Mouse (Mus musculus): ENCODE results near the gene Pip5kl1.

Gene Pip5kl1

DNA sequence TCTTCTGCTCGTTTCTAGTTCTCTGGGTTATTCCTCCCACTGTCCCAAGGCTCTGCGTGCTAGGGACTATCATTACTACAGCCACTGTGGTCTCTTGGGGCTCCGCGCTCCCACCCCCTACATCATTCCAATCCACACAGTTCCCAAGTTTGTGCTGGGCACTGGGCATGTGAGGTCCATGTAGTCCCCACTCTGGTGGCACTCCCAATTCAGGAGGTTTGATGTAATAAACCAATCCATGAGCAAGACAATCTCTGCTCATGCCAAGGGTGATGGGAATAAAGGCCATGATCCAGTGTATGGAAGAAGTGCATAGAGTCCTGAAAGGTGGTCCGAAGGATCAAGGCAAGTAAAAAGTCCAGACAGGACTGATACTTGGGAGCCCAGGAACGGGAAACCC is at the start of gene Pip5kl1:
Gene Pip5kl1, plus strand, starts transcription at position 301 of the 400 bp plus-strand sequence.
- DNase-seq (ENCODE audit: low spot score) = no peak

DNA sequence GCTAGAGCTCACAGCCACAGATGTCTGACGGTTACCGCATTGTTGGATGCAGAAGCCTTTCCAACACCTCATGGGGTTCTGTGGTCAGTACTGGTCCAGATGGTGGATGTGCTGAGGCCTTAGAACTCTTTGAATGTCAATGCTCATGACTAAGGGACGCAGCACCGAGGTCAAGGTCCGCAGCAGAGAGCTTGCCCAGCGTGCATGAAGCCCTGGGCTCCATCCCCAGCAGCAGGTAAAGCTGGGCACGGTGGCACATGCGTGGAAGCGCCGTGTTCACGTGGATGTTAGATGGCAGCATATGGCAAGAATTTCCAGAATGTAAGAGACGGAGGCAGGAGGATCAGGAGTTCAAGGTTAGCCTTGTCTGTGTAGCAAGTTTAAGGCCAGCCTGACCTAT is 48.8 kb upstream of the Pip5kl1 start:
- DNase-seq (ENCODE audit: low spot score) = no peak

DNA sequence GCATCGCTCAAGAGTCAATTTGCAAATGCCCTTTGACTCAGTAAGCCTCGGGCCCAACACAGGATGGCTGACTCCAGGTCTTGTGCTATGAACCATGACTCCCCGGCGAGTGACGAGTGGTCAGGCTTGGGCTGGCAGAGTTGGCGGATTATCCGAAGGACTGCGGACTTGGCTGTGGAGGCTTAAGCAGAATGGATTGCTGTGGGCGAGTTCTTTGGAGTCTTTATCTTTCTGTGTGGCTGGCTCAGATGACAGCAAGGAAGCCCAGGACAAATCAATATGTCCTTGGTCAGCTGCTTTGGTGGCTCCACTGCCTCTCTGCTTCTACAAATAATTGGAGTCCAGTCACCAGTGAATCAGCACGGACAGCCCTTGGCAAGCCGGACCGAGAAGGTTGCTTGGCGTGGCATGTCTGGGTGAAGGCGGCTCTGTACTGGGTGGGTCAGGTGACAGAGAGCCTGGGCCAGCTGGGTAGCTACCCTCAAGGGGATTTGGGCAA is 47.1 kb upstream of the Pip5kl1 start:
- DNase-seq (ENCODE audit: low spot score) = no peak

DNA sequence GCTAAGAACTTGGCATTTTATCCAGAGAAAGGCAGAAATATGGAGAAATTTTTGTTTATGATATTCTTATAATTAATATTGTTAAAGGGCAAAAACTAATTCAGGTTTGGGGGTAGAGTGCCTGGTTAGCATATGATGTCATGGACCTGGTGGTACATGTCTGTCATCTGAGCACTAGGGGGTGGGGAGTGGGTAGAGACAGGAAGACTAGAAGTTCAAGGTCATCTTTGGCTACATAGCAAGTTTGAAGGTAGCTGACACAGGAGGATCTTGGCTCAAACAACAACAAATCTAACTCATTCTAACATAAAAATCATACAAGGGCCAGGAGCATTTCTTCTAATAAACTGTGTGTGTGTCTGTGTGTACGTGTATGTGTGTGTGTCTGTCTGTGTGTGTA is 46.3 kb upstream of the Pip5kl1 start:
- no peak for DNase-seq (ENCODE audit: low spot score)

DNA sequence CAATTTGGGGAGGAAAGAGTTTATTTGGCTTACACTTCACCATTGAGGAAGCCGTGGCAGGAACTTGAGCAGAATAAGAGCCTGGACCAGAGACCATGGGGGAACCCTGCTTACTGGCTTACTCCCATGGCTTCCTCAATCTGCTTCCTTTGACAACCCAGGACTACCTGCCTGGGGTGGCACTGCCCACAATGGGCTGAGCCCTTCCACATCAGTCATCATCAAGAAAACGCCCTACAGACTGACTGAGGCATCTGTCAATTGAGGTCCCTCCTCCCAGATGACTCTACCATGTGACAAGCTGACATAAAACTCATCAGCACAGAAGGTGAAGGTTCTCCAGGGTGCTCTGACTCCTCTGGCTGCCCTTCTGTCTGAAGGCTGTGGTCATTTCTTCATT is 44.1 kb upstream of the Pip5kl1 start:
- no peak for DNase-seq (ENCODE audit: low spot score)

DNA sequence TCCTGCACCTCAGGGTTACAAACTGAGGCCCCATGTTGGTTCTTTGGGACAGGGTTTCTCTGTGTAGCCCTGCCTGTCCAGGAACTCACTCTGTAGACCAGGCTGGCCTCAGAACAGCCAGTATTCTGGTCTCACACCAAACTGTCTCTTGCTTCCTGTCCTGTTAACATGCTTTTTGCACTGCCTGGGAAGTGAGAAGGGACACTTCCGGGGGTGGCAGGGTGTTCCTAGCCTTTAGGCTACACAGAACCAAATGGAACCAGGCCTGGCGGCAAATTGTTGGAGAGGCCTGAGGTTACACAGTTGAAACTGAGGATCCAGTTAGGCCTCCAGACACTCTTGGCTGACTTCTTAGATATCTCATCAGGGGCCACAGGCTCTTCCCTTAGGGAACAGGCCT is 41.4 kb upstream of the Pip5kl1 start:
- DNase-seq (ENCODE audit: low spot score) = no peak

DNA sequence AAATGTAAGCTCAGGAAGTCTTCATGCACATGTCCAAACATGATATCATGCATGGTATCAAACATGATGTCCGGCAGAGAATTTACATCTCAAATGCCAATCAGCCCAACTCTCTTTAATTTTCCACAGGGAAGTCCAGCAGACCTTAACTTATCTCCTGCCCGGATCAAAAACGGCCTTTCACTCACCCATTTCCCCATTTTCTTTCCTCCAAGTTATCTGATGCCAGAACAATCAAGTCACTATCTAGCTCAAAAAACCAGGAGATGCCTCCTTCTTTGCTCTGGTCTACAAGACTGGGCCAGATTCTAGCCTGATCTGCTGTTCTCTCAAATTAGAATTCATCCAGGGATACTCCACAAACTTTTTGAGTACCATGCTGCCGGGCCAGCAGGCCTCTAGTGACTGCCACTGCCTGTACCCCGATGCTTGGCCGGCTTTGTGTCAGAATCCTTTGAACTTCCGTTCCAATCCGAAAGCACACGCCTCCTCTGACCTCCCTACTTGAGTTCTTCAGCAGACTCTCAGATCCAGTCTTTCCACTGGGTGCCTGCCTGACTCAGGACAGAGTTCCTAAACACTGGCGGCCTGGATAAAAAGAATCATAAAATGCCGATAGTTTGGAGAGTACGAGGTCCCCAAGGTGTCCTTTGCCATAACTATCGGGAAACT is 40.4 kb upstream of the Pip5kl1 start:
- no peak for DNase-seq (ENCODE audit: low spot score)

DNA sequence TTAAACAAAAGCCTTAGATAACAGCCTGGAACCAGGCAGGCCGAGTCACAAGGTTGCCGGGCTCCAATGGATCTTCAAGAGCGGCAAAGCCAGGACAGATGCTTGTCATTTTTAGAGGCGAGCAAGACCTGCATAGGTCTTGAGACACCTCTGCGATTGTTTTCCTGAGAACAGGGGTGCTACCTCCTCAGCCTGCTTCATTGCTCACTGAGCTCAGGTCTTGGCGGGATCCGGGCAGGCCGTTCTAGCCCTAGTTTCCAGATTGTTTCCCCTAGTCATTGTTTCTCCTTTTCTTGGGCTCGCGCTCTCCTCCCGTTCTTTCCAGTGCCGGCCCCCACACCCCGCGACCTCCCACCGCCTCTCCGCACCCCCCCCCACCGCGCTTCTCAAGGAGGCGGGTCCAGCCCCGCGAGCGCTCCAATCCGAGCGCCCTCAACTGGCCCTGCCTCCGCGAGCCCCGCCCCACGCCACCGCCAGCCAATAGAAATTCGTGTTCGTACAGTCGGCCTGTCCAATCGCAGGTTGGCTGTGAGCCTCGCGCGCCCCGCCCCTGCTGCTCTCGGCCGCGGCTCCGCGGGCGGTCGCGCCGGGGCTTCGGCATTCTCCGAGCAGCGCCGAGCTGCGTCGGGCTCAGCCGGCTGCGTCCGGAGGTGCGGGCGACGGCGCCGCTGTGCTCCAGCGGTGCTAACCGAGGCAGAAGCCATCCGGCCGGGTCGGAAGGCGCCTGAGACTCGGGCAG is 39.7 kb upstream of the Pip5kl1 start, which contains the start of gene Fam102a:
Gene Fam102a, plus strand, starts transcription at position 600 of the 739 bp plus-strand sequence.
- peak; percentile 91 for DNase-seq (ENCODE audit: low spot score)

DNA sequence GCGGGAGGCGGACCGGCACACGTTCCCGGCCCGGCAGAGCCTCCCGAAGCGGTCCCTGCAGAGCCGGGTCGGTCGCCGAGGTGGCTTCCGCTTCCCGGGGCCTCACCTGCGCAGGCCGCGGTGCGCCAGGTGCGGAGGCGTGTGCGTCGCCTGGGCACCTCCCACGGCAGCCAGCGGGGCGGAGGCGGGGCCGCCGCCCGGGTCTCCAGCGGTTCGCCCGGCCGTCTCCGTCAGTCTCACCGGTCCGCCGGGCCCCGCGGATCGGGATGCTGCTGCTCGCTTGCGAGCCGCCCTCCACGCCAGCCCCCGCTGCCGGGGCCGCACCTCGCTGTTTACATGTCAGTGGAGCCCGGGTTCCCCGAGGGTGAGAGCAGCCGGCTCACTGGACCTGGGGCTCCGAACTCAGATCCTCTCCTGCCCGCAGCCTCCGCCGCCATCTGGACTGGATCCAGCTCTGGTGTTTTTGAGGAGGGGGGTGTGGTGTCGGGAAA is 39.1 kb upstream of the Pip5kl1 start:
- no peak for DNase-seq (ENCODE audit: low spot score)

DNA sequence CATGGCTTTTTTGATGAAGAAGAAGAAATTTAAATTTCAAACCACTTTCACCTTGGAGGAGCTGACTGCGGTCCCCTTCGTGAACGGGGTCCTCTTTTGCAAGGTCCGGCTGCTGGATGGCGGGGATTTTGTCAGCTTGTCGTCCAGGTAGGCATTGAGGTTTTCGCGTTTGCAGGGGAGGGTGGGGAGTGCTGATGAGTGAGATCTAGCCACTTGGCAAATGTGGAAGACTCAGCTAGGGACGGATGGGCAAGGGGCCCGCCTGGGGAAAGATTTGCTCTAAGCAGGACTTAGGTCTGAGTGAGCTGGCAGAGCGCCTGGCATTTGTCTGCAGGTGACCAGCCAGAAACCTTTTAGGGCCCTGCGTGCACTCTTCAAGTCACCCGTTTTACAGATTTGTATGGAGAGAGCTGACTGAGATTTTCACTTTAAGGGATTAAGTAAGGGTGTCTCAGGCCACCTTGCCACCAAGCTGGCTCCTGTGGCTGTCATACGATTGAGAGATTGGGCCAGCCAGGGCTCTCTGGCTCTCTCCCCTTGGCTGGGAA is 38.4 kb upstream of the Pip5kl1 start:
- no peak for DNase-seq (ENCODE audit: low spot score)

DNA sequence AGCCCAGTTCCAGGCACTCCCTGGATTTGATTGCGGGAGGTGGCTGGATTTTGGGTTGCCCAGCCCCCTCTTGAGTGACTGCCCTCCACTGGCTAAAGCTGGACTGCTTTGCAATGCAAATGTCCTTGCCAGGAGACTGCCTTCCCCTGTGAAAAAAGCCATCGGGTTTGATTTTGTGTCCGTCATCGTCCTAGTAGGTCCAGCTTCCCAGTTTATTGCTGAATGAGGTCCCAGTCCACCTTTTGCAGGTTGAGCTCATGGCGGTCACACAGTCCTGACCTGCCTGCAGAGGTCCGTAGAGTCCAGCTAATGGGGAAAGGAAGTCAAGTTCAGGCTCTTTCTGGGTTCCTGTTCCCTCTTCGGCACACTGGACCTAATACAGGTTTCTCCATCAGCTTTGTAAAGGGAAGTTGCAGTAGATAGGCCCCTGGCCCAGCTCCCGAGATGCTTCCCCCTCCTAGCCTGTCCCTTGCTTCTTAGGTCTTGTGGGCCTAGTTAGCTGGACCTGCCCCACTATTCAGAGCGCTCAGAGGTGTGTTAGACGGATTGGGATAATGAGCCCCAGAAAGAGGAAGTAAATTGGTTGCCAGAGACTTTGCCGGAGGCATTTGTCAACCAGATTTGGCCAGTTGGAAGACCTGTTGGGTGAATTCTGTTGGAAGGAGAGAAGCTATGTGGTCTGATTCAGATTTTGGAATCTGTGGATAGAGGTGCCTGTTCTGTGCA is 37.8 kb upstream of the Pip5kl1 start:
- DNase-seq (ENCODE audit: low spot score) = peak; percentile 33

DNA sequence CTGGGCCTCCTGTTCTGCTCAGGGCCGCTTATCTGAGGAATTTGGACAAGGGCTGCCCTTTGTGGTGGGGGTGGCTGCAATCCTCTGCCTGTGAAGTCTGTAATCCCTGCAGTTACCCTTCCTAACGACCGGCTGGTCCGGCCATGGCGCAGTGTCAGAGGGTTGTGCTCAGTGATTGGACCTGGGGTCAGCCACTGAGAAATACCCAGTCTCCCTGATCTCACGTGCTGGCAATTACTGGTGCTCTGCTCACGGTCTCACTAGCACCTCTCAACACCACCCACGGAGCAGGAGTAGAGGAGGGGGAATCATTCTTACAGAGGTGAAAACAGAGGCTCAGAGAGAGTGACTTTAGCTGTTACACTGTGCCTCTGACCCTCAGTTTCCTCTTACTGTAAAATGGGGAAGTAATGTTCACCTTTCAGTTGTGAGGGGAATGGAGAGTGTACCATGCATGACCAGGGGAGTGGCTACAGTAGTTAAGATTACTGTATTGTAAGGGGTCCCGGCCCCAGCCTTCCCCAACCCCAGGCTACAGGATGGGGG is 37.2 kb upstream of the Pip5kl1 start:
- no peak for DNase-seq (ENCODE audit: low spot score)

DNA sequence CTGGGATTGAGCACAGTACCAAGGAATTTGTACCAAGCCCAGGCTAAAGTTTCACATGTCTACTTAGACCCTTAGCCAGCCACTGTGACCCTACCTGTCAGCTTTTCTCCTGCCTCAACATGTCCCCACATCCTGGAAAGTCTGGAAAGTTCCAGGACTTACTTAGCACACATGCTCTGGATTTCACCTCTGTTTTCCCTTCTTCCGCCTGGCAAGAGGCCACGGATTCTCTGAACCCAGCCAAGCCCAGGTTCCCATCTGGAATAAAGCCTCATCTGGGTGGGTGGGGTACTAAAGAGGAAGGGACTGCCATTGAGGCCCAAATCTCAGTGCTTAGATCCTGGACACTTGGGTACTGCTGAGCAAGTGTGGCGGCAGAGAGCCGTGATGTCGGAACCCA is 36.7 kb upstream of the Pip5kl1 start:
- DNase-seq (ENCODE audit: low spot score) = no peak

DNA sequence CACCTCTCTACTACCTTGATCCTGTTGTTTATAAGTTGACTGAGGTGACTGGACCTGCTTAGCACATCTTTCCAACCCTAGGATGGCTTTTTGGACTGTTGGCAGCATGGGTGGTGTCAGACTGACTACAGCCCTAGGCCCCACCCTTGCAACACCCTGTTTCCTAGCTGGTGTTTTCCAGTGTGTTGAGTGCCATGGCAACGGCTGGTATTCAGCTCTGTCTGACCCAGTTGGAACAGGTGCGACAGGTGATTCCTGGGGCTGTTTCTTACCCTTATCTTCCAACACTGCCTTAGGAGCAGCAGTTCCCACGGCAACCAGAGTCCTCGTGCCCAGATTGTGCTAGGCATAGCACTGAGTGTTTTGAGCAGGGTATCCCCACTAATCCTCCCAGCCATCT is 36.1 kb upstream of the Pip5kl1 start:
- no peak for DNase-seq (ENCODE audit: low spot score)

DNA sequence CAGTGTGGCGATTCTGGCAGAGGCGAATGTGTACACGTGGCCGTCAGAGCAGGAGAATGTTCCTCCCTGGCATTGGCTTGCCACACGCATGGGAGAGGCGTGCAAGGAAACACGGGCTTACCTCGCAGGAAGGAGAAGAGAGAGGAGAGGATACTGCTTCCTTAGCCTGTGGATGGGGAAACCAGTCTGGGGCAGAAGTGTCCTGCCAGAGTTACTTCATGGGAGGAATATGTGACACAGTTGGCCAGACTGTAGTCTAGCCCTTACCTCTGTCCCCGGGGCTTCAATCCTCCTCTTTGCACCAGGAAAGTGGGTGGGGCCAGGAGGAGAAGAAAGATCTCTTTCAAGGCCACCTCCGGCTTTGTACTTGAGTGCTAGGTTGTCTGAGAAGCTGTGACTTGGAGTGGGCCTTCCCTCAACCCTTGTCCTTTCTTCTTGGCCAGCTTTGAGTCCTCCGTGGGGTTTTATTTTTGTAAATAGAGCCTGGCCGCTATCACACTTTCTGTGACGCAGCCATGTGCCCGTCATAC is 35.1 kb upstream of the Pip5kl1 start:
- no peak for DNase-seq (ENCODE audit: low spot score)

DNA sequence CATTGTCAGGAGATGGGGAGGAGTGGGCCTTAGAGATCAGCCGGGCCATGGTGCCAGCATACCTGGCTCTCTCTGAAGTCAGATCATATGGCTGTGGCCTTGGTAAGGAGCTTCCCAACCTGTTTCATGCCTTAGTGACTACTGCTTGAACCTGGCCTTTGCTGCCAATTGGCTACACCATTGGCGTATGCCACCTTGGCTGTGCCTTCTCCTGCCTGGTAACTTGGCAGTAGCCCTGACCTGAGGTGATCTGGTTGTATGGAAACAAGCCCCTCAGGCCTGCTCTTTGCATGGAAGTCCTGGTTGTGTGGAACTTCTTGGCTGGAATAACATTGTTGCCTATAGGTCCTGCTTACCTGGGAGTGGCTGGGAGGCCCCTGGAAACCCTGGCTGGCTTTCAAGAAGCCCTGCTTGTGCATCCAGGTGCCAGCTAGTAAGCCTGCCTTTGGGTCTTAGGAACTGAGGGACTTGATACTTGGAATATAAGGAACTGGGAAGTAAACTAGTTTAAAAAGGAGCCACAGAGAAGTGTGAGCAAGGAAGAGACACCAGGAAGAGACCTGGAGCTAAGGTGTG is 33.2 kb upstream of the Pip5kl1 start:
- no peak for DNase-seq (ENCODE audit: low spot score)

DNA sequence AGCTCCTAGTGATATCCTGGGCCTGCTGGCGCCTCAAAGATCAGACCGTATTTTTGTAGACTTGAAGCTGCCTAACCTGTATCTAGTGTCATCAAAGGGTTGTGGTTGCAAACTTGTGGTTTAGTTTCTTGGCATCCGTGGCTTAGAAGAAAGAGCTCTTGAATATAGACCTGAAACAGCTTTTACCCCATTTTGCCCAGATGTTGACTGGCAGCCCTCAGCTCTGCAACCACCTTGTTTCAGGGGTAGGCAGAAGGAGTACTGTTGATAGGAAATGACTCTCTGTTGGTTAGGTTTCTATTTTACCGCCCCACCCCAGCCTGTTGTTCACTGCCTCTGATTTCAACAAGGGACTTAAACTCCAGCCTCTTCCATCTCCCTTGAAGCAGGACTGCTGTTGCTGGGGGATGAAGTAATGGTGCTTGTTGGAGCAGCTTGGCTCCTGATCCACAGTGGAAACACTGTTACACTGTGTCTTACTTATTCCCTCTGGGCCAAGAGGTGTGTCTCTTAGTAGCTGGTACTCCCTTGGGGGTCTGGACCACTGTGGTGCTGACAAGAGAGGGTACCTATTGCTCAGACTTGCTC is 32.5 kb upstream of the Pip5kl1 start:
- DNase-seq (ENCODE audit: low spot score) = no peak

DNA sequence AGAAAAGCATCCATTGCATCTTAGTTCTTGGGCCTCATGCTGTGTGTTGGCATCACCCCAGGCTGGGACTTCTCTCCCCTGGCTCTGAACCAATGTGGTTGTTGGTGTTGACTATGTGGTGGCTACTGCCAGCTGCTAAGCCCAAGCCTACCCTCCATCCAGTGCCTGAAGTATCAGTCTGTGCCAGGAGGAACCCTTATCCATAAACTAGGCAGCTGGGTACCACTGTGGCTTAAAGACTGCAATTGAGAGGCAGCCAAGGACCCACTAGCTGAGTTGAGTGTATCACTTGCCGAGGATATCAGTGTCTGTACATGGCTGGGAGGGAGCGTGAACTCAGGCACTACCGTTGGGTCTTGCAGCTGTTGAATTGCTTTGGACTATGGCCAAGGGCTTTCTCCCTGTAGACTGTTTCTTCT is 31.6 kb upstream of the Pip5kl1 start:
- no peak for DNase-seq (ENCODE audit: low spot score)

DNA sequence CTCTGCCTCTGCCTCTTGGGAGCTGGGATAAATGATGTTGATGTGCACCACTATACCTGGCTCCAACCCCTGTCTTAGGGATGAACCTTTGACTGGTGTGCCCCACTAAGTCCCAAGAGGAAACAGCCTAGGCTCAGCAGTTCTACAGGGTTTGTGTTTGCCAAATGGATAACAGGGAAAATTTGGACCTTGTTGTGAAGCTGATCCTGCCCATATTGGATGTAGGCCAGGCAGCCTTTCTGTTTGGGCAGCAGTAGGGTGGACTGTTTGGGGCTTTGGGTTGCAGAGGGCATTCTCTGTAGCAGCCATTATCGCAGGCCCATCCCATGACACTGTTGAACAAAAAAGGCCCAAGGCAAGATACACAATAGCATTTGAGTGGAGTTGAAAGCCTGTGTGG is 27.6 kb upstream of the Pip5kl1 start:
- no peak for DNase-seq (ENCODE audit: low spot score)

DNA sequence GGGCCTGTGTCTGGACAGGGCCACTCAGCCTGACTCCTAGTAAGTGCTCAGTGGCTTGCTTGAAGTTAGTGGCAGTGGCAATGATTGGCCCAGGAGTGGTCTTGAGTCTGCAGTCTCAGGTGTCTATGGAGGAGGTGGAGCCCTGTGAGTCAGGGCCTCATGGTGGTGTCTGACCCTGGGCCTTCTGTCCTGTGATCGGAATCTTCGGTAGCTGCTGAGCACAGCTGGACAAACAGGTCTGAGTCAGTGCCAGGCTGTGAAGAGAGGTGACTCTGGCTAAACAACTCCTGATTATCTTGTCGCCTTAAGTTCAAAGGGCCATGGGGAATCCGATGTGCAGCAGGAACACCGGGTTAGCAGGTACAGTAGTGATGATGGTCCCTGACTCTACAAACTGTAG is 27.2 kb upstream of the Pip5kl1 start:
- no peak for DNase-seq (ENCODE audit: low spot score)
